Mouse (Mus musculus): ENCODE results near the gene Usp6nl.

GRCm38 (mm10) chr2:6396626-6397146 lies 74.2 kb downstream of the Usp6nl start:
- TF ChIP-seq CTCF (IDR thresholded peaks at IDR 0.05; ENCODE audit: insufficient read depth, low read depth, low read length), result no peak
- no peak for TF ChIP-seq POLR2A (IDR thresholded peaks at IDR 0.05; ENCODE audit: insufficient read depth, low read depth, low read length)
